ENCODE assay signal across 33 mouse cellular contexts in genomic region chr9:103080211-103080610, GRCm38 (mm10).
"Had no signal": no experiment of that assay in that cellular context is flagged by ENCODE, and none has a peak within 500 bp of the region (broad histone marks: within the 10 kb centered on the region; RNA-seq: fewer than 3 reads in every experiment).

No protein-coding gene starts in this region.

- H3K4me1 ChIP-seq: hindbrain, embryonic 10.5 days; hindbrain, embryonic 12.5 days; hindbrain, embryonic 13.5 days; hindbrain, embryonic 15.5 days had no signal

- H3K36me3 ChIP-seq: heart, embryonic 12.5 days; heart, embryonic 13.5 days; heart, embryonic 15.5 days; hindbrain, embryonic 10.5 days; hindbrain, embryonic 12.5 days; hindbrain, embryonic 13.5 days; hindbrain, embryonic 15.5 days; intestine, embryonic 15.5 days; kidney, embryonic 15.5 days had no signal

- H3K4me3 ChIP-seq: heart, embryonic 12.5 days; heart, embryonic 13.5 days; heart, embryonic 15.5 days; hindbrain, embryonic 10.5 days; hindbrain, embryonic 12.5 days; hindbrain, embryonic 13.5 days; hindbrain, embryonic 15.5 days; intestine, embryonic 15.5 days; kidney, embryonic 15.5 days; layer of hippocampus, adult 2 months; left cerebral cortex, adult 2 months had no signal

- H3K27me3 ChIP-seq: heart, embryonic 15.5 days; hindbrain, embryonic 12.5 days; hindbrain, embryonic 13.5 days; hindbrain, embryonic 15.5 days; intestine, embryonic 15.5 days had no signal

- DNase-seq: heart, postnatal 10 days; heart, postnatal 14 days; heart, postnatal 36 days; heart, postnatal 4 days; kidney, adult 11 months; kidney, adult 18-20 months; kidney, adult 2 months; kidney, adult 8-10 months; kidney, adult 9 months; kidney, postnatal 10 days; kidney, postnatal 14 days; kidney, postnatal 36 days; layer of hippocampus, adult 9-11 months; layer of hippocampus, postnatal 36 days had no signal

- ATAC-seq: hindbrain, embryonic 16.5 days; hindbrain, postnatal 0 days; inflammation-experienced regulatory T-cells, adult 6 months; intestine, embryonic 15.5 days; intestine, embryonic 16.5 days; intestine, postnatal 0 days had no signal

- H3K4me2 ChIP-seq: heart, embryonic 11.5 days; heart, embryonic 12.5 days; heart, embryonic 13.5 days; heart, embryonic 15.5 days; hindbrain, embryonic 12.5 days; hindbrain, embryonic 13.5 days; hindbrain, embryonic 14.5 days; hindbrain, embryonic 15.5 days; intestine, embryonic 15.5 days; kidney, embryonic 15.5 days had no signal

- H3K27ac ChIP-seq: heart, embryonic 13.5 days; heart, embryonic 15.5 days; hindbrain, embryonic 10.5 days; hindbrain, embryonic 12.5 days; hindbrain, embryonic 13.5 days; hindbrain, embryonic 14.5 days; hindbrain, embryonic 15.5 days; hindbrain, postnatal 0 days; intestine, embryonic 15.5 days; kidney, embryonic 15.5 days; kidney, postnatal 0 days; layer of hippocampus, adult 2 months; left cerebral cortex, adult 2 months had no signal

- H3K9ac ChIP-seq: heart, embryonic 12.5 days; heart, embryonic 13.5 days; heart, embryonic 15.5 days; hindbrain, embryonic 12.5 days; hindbrain, embryonic 13.5 days; hindbrain, embryonic 14.5 days; hindbrain, embryonic 15.5 days; intestine, embryonic 15.5 days; kidney, embryonic 15.5 days had no signal

- H3K9me3 ChIP-seq: heart, embryonic 12.5 days; heart, embryonic 15.5 days; hindbrain, embryonic 13.5 days; hindbrain, embryonic 15.5 days; intestine, embryonic 15.5 days; kidney, embryonic 15.5 days had no signal
